Mouse (Mus musculus) kidney, adult 2 months (tissue): ENCODE data around the gene Hip1. TPM values are rescaled to one million over a fixed set of nuclear protein-coding genes. Genes with fewer than 3 reads are reported as not detected.

Experiments used
- DNase-seq: peaks from one replicate; pipeline ENCODE4 v3.0.0; 2021
- H3K27ac ChIP-seq: fragments of 200-500 bp; 2 replicates; pipeline ENCODE4 v1.5.1; 2012; ENCODE audit warnings: low read depth, low read length, control low read depth, inconsistent platforms; ENCODE audit not compliant: insufficient read depth
- H3K27me3 ChIP-seq: fragments of 200-500 bp; replicated peaks from 2 replicates; pipeline ENCODE4 v1.6.1; 2012; ENCODE audit warnings: mild to moderate bottlenecking, moderate library complexity, low read length, inconsistent platforms; ENCODE audit not compliant: control insufficient read depth, insufficient read depth
- H3K36me3 ChIP-seq: fragments of 200-500 bp; 2 replicates; pipeline ENCODE4 v1.6.1; 2012; ENCODE audit warnings: mild to moderate bottlenecking, moderate library complexity, low read length, inconsistent platforms; ENCODE audit not compliant: control insufficient read depth, insufficient read depth
- H3K4me1 ChIP-seq: fragments of 200-500 bp; 2 replicates; pipeline ENCODE4 v1.6.1; 2011; ENCODE audit warnings: low read length; ENCODE audit not compliant: control insufficient read depth, insufficient read depth
- H3K4me3 ChIP-seq: fragments of 200-500 bp; 2 replicates; pipeline ENCODE4 v1.5.1; 2011; ENCODE audit warnings: mild to moderate bottlenecking, low read depth, low read length, control low read depth; ENCODE audit not compliant: insufficient read depth
- CTCF ChIP-seq: fragments of 200-500 bp; conservative IDR thresholded peaks from 2 replicates; pipeline ENCODE4 v1.5.1; 2011; ENCODE audit warnings: low read depth, mild to moderate bottlenecking, control low read depth, low read length, moderate library complexity, mixed read lengths; ENCODE audit not compliant: insufficient read depth, insufficient read length
- POLR2A ChIP-seq: fragments of 200-500 bp; IDR thresholded peaks from one replicate; pipeline ENCODE4 v1.6.1; 2011; ENCODE audit warnings: low read depth, low read length, control low read depth
- WGBS: fragments of 180-500 bp; shearing (Covaris S2); methylation state at CpG from one replicate; pipeline ENCODE4 v1.1.7; 2018; 5-methylcytosine and 5-hydroxymethylcytosine counted together
- polyA plus RNA-seq: library from polyadenylated mRNA; depleted of rRNA; stranded (reverse); fragments of >200 nt; gene quantifications from 2 replicates; pipeline ENCODE4 v1.2.3, GENCODE M21; 2012

The Hip1 gene
- polyA plus RNA-seq, 1 experiment, result 14.1 TPM

GRCm38 (mm10) chr5:135529964-135530363 lies 15.0 kb downstream of the Hip1 start:
- no peak for DNase-seq
- H3K27ac ChIP-seq, result no peak overlapping the region
- TF ChIP-seq CTCF (no peak), POLR2A (no peak)
- H3K4me3 ChIP-seq, result no peak overlapping the region
- H3K4me1 ChIP-seq, result 0 out of 2 replicates have a peak, but pooled peaks cover 2% of the 10 kb centered on the region
- 48% methylated on average over 2 of the region's 2 CpGs for WGBS
- H3K36me3 ChIP-seq, result no peaks in the 10 kb centered on the region
- H3K27me3 ChIP-seq, result no peaks in the 10 kb centered on the region

DNA sequence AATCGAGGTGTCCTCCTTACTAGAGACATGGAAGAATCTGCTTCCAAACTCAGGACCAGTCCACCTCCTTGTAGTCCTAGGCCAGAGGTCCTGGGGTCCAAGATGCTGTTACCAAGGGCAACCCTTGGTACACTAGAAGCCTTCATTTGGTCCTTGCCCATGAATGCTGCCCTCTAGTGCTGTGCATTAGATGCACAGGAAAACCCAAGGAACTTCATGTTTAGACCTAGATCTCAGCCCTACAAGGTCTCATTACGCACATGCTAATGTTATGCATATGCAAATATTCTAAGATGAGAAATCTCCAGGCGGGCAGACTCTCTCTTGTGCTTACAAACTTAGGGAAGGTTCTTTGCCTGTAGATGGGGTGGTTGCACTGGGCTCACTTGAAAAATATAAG lies 15.6 kb downstream of the Hip1 start:
- 0 out of 2 replicates have a peak, but pooled peaks cover 2% of the 10 kb centered on the region for H3K4me1 ChIP-seq

GRCm38 (mm10) chr5:135527986-135528385 lies 16.9 kb downstream of the Hip1 start:
- DNase-seq, result peak; percentile 37
- Histone ChIP-seq H3K27me3 (no peaks in the 10 kb centered on the region), H3K4me3 (no peak overlapping the region), H3K36me3 (no peaks in the 10 kb centered on the region), H3K4me1 (0 out of 2 replicates have a peak, but pooled peaks cover 2% of the 10 kb centered on the region), H3K27ac (no peak overlapping the region)
- 31% methylated on average over 7 of the region's 7 CpGs for WGBS
- TF ChIP-seq POLR2A (no peak), CTCF (no peak)

More for the DNA sequence above, 15.6 kb downstream of the Hip1 start:
- TF ChIP-seq CTCF, result peak; percentile 36; the same call in 1 of the 2 replicates
- TF ChIP-seq POLR2A, result no peak
- no peaks in the 10 kb centered on the region for H3K36me3 ChIP-seq
- no peak for DNase-seq
- H3K27ac ChIP-seq, result no peak overlapping the region
- no peak overlapping the region for H3K4me3 ChIP-seq
- H3K27me3 ChIP-seq, result no peaks in the 10 kb centered on the region
- 86% methylated on average over 3 of the region's 3 CpGs for WGBS

- TF ChIP-seq CTCF (no peak), POLR2A (no peak)
- H3K4me3 ChIP-seq, result no peak overlapping the region
- 52% methylated on average over 11 of the region's 11 CpGs for WGBS
- peak; percentile 56 for DNase-seq
- H3K27ac ChIP-seq, result peak overlapping the region; percentile 83
- H3K4me1 ChIP-seq, result 0 out of 2 replicates have a peak, but pooled peaks cover 2% of the 10 kb centered on the region
- no peaks in the 10 kb centered on the region for H3K27me3 ChIP-seq
- no peaks in the 10 kb centered on the region for H3K36me3 ChIP-seq
These were observed 20.0 kb downstream of the Hip1 start for GRCm38 (mm10) chr5:135524660-135525560.

DNA sequence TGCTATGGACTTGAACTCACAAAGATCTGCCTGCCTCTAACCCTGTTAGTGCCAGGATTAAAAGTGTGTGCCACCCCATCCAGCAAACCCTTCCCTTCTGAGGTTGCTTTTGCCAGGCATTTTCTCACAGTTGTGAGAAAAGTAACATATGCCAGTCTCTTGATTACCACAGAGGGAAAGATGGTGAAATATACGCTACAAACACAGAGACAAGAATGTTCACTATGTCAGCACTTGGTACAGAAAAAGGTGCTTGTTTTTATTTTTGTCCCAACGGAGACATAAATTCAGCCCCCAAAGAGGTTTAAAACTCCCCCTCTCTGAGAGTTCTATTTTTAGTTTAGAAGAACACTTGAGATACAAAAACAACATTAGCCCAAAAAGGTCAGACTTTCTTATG lies 20.8 kb downstream of the Hip1 start:
- 55% methylated on average over 2 of the region's 2 CpGs for WGBS
- TF ChIP-seq POLR2A (no peak), CTCF (no peak)
- no peak for DNase-seq
- no peaks in the 10 kb centered on the region for H3K27me3 ChIP-seq
- H3K4me3 ChIP-seq, result no peak overlapping the region
- 0 out of 2 replicates have a peak, but pooled peaks cover 2% of the 10 kb centered on the region for H3K4me1 ChIP-seq
- H3K36me3 ChIP-seq, result no peaks in the 10 kb centered on the region
- H3K27ac ChIP-seq, result no peak overlapping the region; the same call in 1 of the 2 replicates

GRCm38 (mm10) chr5:135522111-135522722 lies 22.7 kb downstream of the Hip1 start:
- WGBS, result 57% methylated on average over 9 of the region's 9 CpGs
- DNase-seq, result no peak
- Histone ChIP-seq H3K4me3 (no peak overlapping the region), H3K27ac (peak overlapping the region; percentile 49; the same call in 1 of the 2 replicates), H3K27me3 (no peaks in the 10 kb centered on the region), H3K36me3 (no peaks in the 10 kb centered on the region), H3K4me1 (no peaks in the 10 kb centered on the region)
- TF ChIP-seq POLR2A (no peak), CTCF (no peak)
